ENCODE assay signal across 10 mouse cellular contexts in genomic region chr11:43929178-43929577, GRCm38 (mm10). TPM values are rescaled to one million over a fixed set of nuclear protein-coding genes. Genes with fewer than 3 reads are reported as not detected.
DNase-seq lines count a peak whose midpoint lies in the region; ATAC-seq and TF ChIP-seq lines count a peak whose summit lies in the region.
"Had no signal": no experiment of that assay in that cellular context is flagged by ENCODE, and none has a peak within 500 bp of the region (broad histone marks: within the 10 kb centered on the region; RNA-seq: fewer than 3 reads in every experiment).

No protein-coding gene starts in this region.

- no peaks in the 10 kb centered on the region for H3K27me3 ChIP-seq in liver, adult 2 months (ENCODE audit: control insufficient read depth, insufficient read depth, low read length)
- no peaks in the 10 kb centered on the region for H3K27me3 ChIP-seq in liver, postnatal 0 days (ENCODE audit: insufficient read depth, low read length)
- H3K27me3 ChIP-seq: limb, embryonic 15.5 days had no signal

- no peaks in the 10 kb centered on the region for H3K79me2 ChIP-seq in liver, adult 2 months (ENCODE audit: control insufficient read depth, insufficient read depth, low read length)

- intact Hi-C loops in left cerebral cortex, postnatal 36 days (cut with DNase I) = no loop called here

- no peak for ATAC-seq in liver, postnatal 0 days

- TF ChIP-seq POLR2A in liver, adult 2 months (IDR thresholded peaks at IDR 0.05; ENCODE audit: extremely low read depth, insufficient read depth, low read length) = no peak

- no peak overlapping the region for H3K4me2 ChIP-seq in liver, postnatal 0 days (ENCODE audit: low read depth, low read length)
- H3K4me2 ChIP-seq: limb, embryonic 15.5 days had no signal

- H3K9ac ChIP-seq in liver, adult 2 months (ENCODE audit: low read depth, low read length) = no peak overlapping the region
- H3K9ac ChIP-seq in liver, postnatal 0 days (replicated peaks) = no peak overlapping the region
- H3K9ac ChIP-seq: limb, embryonic 15.5 days had no signal

- no peaks in the 10 kb centered on the region for H3K36me3 ChIP-seq in liver, adult 2 months (ENCODE audit: control insufficient read depth, insufficient read depth, low read length)
- no peaks in the 10 kb centered on the region for H3K36me3 ChIP-seq in liver, postnatal 0 days (replicated peaks; ENCODE audit: insufficient read depth, low read length)
- H3K36me3 ChIP-seq: limb, embryonic 15.5 days had no signal

- peaks cover 17% of the 10 kb centered on the region for H3K4me1 ChIP-seq in liver, adult 2 months (ENCODE audit: control insufficient read depth, insufficient read depth, low read length)
- H3K4me1 ChIP-seq in liver, postnatal 0 days (ENCODE audit: insufficient read depth) = peaks cover 6% of the 10 kb centered on the region; the same call in 1 of the 2 replicates
- H3K4me1 ChIP-seq: limb, embryonic 15.5 days had no signal

- no peak overlapping the region for H3K4me3 ChIP-seq in liver, adult 2 months (ENCODE audit: insufficient read depth, low read depth, low read length)
- H3K4me3 ChIP-seq in liver, postnatal 0 days (ENCODE audit: low read depth, low read length) = no peak overlapping the region
- H3K4me3 ChIP-seq: limb, embryonic 15.5 days had no signal

- WGBS in liver, adult 2 months = 9% methylated on average over 5 of the region's 5 CpGs
- WGBS in liver, postnatal 0 days (ENCODE audit: insufficient replicate concordance) = 41% methylated on average over 5 of the region's 5 CpGs

- no peak for TF ChIP-seq CTCF in liver, adult 2 months (IDR thresholded peaks at IDR 0.05; ENCODE audit: low read depth, low read length)
- no peak for TF ChIP-seq CTCF in liver, postnatal 0 days (IDR thresholded peaks at IDR 0.05; ENCODE audit: low read depth)

- no peak for TF ChIP-seq EP300 in liver, postnatal 0 days (IDR thresholded peaks at IDR 0.05; ENCODE audit: low read depth)

- peak; percentile 97 for DNase-seq in liver, adult 2 months (ENCODE audit: extremely low read depth, low read depth, low spot score)
- no peak for DNase-seq in liver, postnatal 0 days
- peak; percentile 21 for DNase-seq in fibroblast of lung, adult 2 months (ENCODE audit: low read depth)
- peak; percentile 20 for DNase-seq in kidney, postnatal 10 days
- DNase-seq in urinary bladder, postnatal 25 days (ENCODE audit: low spot score) = peak; percentile 39
- DNase-seq in layer of hippocampus, adult 8-10 months (ENCODE audit: low spot score in 2 of 2) = no peak
- no peak for DNase-seq in right cerebral cortex, postnatal 25 days
- DNase-seq in left cerebral cortex, postnatal 36 days (ENCODE audit: low spot score in 2 of 2) = no peak

- no peak overlapping the region for H3K27ac ChIP-seq in liver, adult 2 months (replicated peaks; ENCODE audit: insufficient read depth, low read depth, low read length)
- no peak overlapping the region for H3K27ac ChIP-seq in liver, postnatal 0 days (ENCODE audit: low read depth)
- H3K27ac ChIP-seq: limb, embryonic 15.5 days had no signal

- H3K9me3 ChIP-seq in liver, postnatal 0 days (ENCODE audit: low read length) = no peaks in the 10 kb centered on the region
- H3K9me3 ChIP-seq: limb, embryonic 15.5 days had no signal

RNA-seq across cellular contexts. Expression of gene Adra1b, which starts 28.2 kb away (rescaled TPM):
- total RNA-seq in liver, adult 2 months (2014; rRNA removed) = 21.6 and 25.6 TPM in 2 replicates
- 176 and 191 TPM in 2 replicates for polyA plus RNA-seq in liver, adult 2 months (2012; rRNA removed)
- polyA plus RNA-seq in liver, postnatal 0 days (2015; fragmentation: Nextera tagmentation; extraction: Ambion mirVana) = 6.4 and 6.6 TPM in 2 replicates
- total RNA-seq in layer of hippocampus, adult 8-10 months (2022) = 1 to 10 TPM; 3.8 to 4.4 (median 3.9) TPM
- total RNA-seq in left cerebral cortex, postnatal 36 days (2021) = 10 to 100 TPM; 28.4 to 40.4 TPM
- total RNA-seq: neutrophil, adult 5-6 weeks had no signal

Comparison
In these comparisons a context has a peak if more than half of its experiments do, and no peak if none do; other contexts are left out.
1. DNase-seq: peak in liver, adult 2 months (single experiment), fibroblast of lung, adult 2 months (single experiment), kidney, postnatal 10 days (single experiment) and urinary bladder, postnatal 25 days (single experiment); none in liver, postnatal 0 days (single experiment), layer of hippocampus, adult 8-10 months (0 of 2), right cerebral cortex, postnatal 25 days (single experiment) and left cerebral cortex, postnatal 36 days (0 of 2).